Mouse (Mus musculus): ENCODE data around the gene Zfp36l2. TPM values are rescaled to one million over a fixed set of nuclear protein-coding genes. Genes with fewer than 3 reads are reported as not detected.

Gene Zfp36l2
- polyA plus RNA-seq, 1 experiment from 2014 or later: 4.8 TPM

DNA sequence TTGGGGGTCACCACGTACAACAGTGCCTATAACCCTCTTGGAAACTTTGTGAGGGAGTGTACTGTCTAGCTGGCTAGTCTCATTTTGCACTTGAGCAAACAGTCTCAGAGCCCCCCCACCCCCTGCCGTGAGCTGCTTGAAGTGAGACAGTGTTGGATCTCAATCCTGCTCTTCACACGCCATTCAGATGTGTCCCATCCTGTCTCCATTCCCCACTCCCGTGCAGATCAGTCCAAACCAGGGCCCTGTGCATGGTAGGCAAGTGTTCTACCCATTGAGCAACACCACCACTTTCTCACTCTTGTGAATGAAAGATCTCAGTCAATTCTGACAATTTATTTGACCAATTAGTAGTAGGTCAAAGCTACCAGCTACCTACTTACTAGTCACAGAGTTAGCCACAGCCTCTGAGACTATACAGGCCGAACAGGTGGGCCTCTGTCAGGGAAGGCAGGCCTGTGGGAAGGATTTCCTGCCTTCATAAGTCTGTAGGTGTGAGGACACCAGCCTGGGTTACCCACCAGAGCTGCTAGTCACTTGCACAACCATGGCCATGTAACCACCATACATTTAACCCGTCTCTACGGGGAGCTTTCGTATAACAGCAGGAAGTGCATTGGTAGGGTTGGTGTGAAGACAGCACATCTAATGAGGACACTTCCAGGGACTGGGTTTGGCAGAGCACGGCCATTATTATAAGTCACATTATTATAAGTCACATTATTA lies 21.4 kb downstream of the Zfp36l2 start:
- H3K9me3 ChIP-seq (replicated peaks): no peaks in the 10 kb centered on the region
- WGBS: 87% methylated on average over 9 of the region's 9 CpGs

DNA sequence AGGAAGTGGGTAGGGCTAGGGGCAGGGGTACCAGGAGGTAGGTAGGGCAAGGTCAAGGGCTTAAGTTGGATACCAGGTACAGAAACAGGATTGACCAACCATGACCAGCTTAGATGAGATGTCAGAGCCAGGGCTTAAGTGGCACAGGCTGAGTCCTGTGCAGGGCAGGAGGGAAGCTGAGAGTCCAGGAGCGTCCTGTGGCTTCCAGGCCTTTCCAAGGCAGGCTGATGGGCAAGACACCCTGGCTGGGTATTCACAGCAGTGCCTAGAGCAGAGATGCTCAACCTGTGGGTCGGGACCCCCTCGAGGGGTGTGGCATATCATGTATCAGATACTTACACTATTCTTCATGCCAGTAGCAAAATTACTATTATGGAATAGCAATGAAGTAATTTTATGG lies 22.0 kb downstream of the Zfp36l2 start:
- H3K4me2 ChIP-seq: no peak overlapping the region
- H3K27ac ChIP-seq (replicated peaks): no peak overlapping the region
- no peak for ATAC-seq (ENCODE audit: low FRiP score)
- H3K4me1 ChIP-seq: peaks cover 5% of the 10 kb centered on the region
- H3K9ac ChIP-seq (replicated peaks): no peak overlapping the region
- no peaks in the 10 kb centered on the region for H3K27me3 ChIP-seq (replicated peaks)
- no peak overlapping the region for H3K4me3 ChIP-seq (replicated peaks)
- 90% methylated on average over 3 of the region's 3 CpGs for WGBS
- no peaks in the 10 kb centered on the region for H3K36me3 ChIP-seq
- no peaks in the 10 kb centered on the region for H3K9me3 ChIP-seq (replicated peaks)

More for the DNA sequence above, 21.4 kb downstream of the Zfp36l2 start:
- no peak overlapping the region for H3K27ac ChIP-seq (replicated peaks)
- no peak overlapping the region for H3K4me3 ChIP-seq (replicated peaks)
- H3K4me2 ChIP-seq: no peak overlapping the region
- peaks cover 2% of the 10 kb centered on the region for H3K4me1 ChIP-seq
- no peaks in the 10 kb centered on the region for H3K36me3 ChIP-seq
- no peaks in the 10 kb centered on the region for H3K27me3 ChIP-seq (replicated peaks)
- no peak for ATAC-seq (ENCODE audit: low FRiP score)
- no peak overlapping the region for H3K9ac ChIP-seq (replicated peaks)

DNA sequence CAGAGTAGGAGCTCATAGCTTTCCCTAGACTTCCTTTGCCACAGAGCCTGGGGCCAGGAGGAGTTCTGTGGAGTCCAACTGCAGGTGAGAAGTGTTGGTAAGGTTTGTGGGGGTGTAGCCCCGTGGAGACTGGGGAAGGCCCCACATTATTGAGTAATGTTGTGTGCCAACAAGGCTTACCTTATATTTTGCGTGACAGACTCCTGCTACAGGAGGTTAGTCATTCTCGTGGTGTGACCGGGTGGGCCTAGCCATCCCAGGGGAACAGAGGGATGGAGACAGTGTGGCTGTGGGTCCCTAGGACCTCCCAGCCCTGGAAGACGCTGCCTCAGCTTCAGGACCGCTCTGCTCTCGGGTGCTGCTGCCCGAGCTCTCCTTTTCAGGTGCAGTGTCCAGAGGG lies 23.6 kb downstream of the Zfp36l2 start:
- 81% methylated on average over 8 of the region's 8 CpGs for WGBS
- no peak for ATAC-seq (ENCODE audit: low FRiP score)
- H3K27me3 ChIP-seq (replicated peaks): no peaks in the 10 kb centered on the region
- no peak overlapping the region for H3K9ac ChIP-seq (replicated peaks)
- H3K27ac ChIP-seq (replicated peaks): no peak overlapping the region
- H3K9me3 ChIP-seq (replicated peaks): no peaks in the 10 kb centered on the region
- H3K4me2 ChIP-seq: no peak overlapping the region
- no peaks in the 10 kb centered on the region for H3K36me3 ChIP-seq
- H3K4me3 ChIP-seq (replicated peaks): no peak overlapping the region
- H3K4me1 ChIP-seq: peaks cover 6% of the 10 kb centered on the region

DNA sequence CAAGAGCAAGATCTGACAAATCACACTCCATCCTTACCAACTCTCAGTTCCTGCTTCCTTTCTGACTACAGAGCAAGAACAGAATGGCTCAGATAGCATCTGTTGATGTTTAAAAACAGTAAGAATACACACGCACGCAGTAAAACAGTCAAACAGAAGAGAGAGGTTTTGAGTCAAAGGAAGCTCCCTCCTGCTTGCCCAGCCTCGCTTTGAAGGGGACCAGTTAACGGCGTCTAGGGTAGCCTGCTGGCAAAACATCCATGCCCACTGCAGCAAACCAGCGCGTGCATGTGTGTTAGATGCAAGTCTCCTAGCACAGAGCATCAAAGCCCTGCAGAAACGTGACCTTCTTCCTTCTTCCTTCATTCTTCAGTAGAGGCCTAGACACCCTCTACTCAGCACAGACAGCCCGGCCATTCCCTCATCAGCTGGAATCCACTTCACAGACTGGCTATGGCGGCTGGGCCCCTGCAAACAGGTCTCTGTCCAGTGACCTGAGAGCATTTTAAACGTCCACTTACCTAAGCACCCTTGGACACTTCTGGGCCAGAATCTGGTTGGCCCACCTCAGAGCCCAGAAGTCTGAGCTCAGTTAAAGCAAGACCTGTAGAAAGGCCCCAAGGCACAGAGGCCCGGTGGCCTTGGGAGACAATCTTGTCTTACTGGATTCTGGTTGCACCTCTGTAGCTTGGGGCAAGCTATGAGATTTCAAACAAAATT lies 24.5 kb downstream of the Zfp36l2 start:
- Histone ChIP-seq H3K27me3 (replicated peaks) (no peaks in the 10 kb centered on the region), H3K4me1 (peaks cover 10% of the 10 kb centered on the region), H3K36me3 (no peaks in the 10 kb centered on the region), H3K4me3 (replicated peaks) (no peak overlapping the region), H3K4me2 (no peak overlapping the region), H3K27ac (replicated peaks) (no peak overlapping the region), H3K9ac (replicated peaks) (no peak overlapping the region), H3K9me3 (replicated peaks) (no peaks in the 10 kb centered on the region)
- WGBS: 81% methylated on average over 12 of the region's 12 CpGs
- no peak for ATAC-seq (ENCODE audit: low FRiP score)

DNA sequence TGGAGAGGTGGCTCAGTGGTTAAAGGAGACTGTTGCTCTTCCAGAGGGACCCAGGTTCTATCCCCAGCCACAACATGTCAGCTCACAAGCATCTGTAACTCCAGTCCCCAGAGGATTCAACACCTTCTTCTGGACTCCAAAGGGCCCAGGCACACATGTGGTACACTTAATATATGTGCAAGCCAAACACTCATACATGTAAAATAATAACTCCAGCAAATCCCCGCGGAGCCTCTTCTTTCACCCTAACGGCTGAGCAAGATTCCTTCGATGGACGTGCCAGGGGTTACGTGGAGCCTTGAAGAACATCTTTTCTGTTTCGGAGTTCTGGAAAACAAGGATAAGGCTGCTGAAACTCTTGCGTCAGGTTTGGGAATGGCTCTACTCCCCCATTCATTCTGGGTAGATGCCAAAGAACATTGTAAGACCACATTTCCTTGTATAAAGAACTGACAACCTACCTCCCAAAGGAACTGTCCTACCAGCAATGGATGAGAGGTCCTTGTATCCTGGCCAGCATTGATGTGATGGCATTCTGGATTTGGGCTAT lies 25.5 kb downstream of the Zfp36l2 start:
- Histone ChIP-seq H3K4me1 (peaks cover 10% of the 10 kb centered on the region), H3K36me3 (no peaks in the 10 kb centered on the region), H3K9ac (replicated peaks) (no peak overlapping the region), H3K4me2 (no peak overlapping the region), H3K27me3 (replicated peaks) (peaks cover 8% of the 10 kb centered on the region), H3K4me3 (replicated peaks) (no peak overlapping the region), H3K27ac (replicated peaks) (0 out of 2 replicates have a peak overlapping the region, but pooled peaks have one; percentile 37), H3K9me3 (replicated peaks) (no peaks in the 10 kb centered on the region)
- WGBS: 87% methylated on average over 8 of the region's 8 CpGs
- no peak for ATAC-seq (ENCODE audit: low FRiP score)

DNA sequence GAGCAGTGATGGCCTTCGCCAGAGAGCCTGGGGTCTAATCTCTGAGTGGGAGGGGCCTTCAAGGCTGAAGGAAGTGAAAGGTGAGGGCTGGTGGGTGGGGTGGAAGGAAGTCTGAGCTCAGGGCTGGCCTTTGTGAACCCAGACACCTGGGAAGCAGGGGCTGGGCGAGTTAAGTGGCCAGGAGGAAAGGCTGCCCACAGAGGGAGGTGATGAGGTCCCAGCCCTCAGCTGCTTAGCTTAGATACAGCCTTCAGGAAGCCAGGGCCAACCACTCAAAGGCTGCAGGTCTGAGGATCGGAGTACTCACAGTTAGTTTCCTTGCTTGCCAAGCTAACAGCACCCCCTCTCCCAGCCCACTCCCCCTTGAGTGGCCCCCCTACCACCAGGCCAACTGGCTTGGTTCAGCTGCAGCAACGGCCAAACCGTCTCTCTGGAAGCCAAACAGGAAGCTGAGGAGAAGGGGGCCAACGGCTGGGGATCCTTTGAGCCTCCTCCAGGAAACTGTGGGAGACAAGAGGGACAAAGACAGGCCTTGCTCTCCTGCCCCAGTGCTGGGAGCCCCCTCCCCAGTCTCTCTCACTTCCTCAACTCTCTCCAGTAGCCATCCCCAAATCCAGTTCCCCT lies 26.4 kb downstream of the Zfp36l2 start:
- no peaks in the 10 kb centered on the region for H3K9me3 ChIP-seq (replicated peaks)
- 57% methylated on average over 6 of the region's 6 CpGs for WGBS

DNA sequence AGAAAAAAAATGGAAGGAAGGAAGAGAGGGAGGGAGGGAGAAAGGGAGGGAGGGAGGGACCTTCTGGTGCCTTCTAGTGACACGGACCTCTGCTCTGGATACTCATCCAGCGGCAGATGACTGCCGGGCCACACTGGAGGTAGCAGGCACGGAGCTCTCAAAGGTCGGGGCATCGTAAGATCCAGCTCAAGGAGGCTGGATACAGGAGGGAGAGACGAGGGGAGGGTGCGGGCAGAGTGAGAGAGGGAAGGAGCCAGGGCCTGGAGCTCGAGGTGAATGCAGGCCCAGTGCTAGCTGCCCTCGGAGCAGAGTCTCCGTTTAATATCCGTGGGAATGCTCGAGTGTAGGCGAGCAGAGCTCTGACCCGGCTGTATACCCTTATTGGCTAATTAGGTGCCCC lies 28.9 kb downstream of the Zfp36l2 start:
- H3K9ac ChIP-seq (replicated peaks): no peak overlapping the region
- no peak overlapping the region for H3K4me3 ChIP-seq (replicated peaks)
- no peaks in the 10 kb centered on the region for H3K36me3 ChIP-seq
- ATAC-seq (ENCODE audit: low FRiP score): no peak
- H3K27me3 ChIP-seq (replicated peaks): peaks cover 16% of the 10 kb centered on the region
- H3K27ac ChIP-seq (replicated peaks): no peak overlapping the region
- whole genome bisulfite sequencing: 57% methylated on average over 15 of the region's 15 CpGs
- H3K9me3 ChIP-seq (replicated peaks): no peaks in the 10 kb centered on the region
- peaks cover 13% of the 10 kb centered on the region for H3K4me1 ChIP-seq
- no peak overlapping the region for H3K4me2 ChIP-seq

More for the DNA sequence above, 26.4 kb downstream of the Zfp36l2 start:
- ATAC-seq (ENCODE audit: low FRiP score): peak; percentile 53; the same call in 1 of the 2 replicates
- Histone ChIP-seq H3K4me1 (peaks cover 11% of the 10 kb centered on the region), H3K36me3 (no peaks in the 10 kb centered on the region), H3K27ac (replicated peaks) (peak overlapping the region; percentile 37; the same call in 1 of the 2 replicates), H3K9ac (replicated peaks) (no peak overlapping the region), H3K4me2 (no peak overlapping the region), H3K27me3 (replicated peaks) (peaks cover 16% of the 10 kb centered on the region), H3K4me3 (replicated peaks) (no peak overlapping the region)

DNA sequence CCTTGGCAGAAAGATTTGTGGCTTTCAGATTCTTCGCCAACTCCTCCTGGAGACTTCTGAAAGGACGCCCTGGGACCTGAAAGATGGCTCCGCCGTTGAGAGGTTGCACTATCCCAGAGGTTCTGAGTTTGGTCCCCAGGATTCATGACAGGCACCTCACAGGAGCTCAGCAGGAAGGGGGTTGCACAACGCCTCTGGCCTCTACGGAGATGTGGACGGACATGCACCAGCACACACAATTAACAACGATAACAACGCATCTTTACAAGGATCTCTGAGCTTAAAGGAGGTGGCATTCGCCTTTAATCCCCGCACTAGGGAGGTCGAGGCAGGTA lies 29.3 kb downstream of the Zfp36l2 start:
- no peaks in the 10 kb centered on the region for H3K9me3 ChIP-seq (replicated peaks)

DNA sequence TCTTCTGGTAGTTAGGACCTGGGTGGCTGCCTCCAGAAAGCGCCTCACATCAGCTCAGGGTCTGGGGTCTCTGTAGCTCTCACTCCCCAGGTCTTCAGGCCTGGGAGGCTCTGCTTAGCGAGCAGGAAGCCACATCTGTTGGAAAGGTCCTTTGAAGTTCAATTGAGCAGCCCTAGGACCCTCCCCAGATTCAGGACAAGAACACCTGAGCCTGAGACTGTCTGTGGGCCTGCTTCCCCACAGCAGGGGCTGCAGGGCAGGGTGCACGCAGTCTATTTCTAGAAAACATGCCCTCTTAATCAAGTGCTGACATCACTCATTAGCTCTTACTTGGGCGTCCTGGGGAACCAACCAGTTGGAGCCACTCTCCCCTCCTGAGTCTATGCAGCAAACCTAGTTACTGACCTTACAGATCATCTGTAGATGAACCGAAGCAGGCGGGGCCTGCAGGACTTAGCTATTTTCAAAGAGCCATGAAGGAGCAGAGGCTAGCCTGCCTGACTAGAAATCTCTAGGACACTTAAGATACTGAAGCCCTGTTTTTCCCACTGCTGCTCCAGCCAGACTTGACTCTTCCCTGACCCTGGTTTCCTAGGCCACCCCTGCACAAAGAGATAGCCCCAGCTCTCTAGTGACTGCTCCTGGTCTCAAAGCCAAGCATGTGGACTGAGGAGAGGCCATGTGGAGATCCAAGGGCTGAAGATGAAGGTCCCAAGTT lies 29.8 kb downstream of the Zfp36l2 start:
- Histone ChIP-seq H3K27me3 (replicated peaks) (peaks cover 16% of the 10 kb centered on the region), H3K4me2 (no peak overlapping the region), H3K9me3 (replicated peaks) (no peaks in the 10 kb centered on the region), H3K9ac (replicated peaks) (no peak overlapping the region), H3K4me3 (replicated peaks) (no peak overlapping the region), H3K27ac (replicated peaks) (no peak overlapping the region), H3K36me3 (no peaks in the 10 kb centered on the region), H3K4me1 (peaks cover 13% of the 10 kb centered on the region)
- ATAC-seq (ENCODE audit: low FRiP score): no peak
- WGBS: 75% methylated on average over 6 of the region's 6 CpGs

More for the DNA sequence above, 29.3 kb downstream of the Zfp36l2 start:
- H3K4me2 ChIP-seq: no peak overlapping the region
- WGBS: 80% methylated on average over 12 of the region's 12 CpGs
- ATAC-seq (ENCODE audit: low FRiP score): no peak
- H3K4me3 ChIP-seq (replicated peaks): no peak overlapping the region
- H3K36me3 ChIP-seq: no peaks in the 10 kb centered on the region
- H3K4me1 ChIP-seq: peaks cover 13% of the 10 kb centered on the region
- H3K27ac ChIP-seq (replicated peaks): no peak overlapping the region
- H3K27me3 ChIP-seq (replicated peaks): peaks cover 16% of the 10 kb centered on the region
- no peak overlapping the region for H3K9ac ChIP-seq (replicated peaks)

DNA sequence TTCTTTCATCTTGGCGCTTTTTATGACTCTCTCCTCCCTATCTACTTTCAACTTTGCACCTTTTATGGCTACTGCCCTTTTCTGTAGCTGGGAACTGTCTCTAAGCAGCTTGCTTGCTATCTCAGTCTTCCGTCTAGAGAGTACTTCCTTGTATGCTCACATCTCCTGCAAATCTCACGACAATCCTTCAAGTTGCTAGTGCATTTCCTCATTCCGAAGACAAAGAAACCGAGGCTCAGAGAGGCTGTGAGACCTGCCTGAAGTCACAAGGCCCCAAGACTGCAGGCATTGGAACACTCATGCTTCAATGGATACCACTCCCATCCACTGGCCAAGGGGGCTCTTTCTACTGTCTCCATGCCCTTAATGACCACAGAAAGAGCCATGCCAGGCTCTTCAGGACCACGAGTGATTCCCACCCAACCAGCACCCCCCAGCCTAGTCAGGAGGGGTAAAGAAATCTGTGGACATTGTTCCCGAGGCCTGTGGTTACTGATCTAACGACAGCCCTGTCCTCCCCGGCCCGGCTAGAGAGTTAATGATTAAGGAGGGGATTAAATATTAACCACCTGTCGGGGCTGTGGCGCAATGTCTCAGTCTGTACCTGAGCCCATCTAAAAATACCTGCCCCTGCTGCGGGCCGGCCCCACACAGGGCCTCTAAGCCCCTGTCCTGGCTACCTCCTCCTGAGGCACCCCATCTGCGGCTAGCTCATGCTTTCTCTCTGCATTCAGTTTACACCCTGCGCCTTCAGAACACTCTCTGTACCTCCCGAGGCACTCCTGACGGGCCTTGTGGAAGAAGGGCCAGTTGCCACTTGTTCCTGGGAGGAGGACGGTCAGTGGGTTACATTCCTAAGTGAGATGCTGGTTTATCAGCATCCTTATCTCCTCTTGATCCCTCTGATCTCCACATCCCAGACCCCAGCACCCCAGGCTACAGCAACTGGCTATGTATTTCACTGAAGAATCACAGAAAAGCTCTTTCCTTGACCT lies 30.7 kb downstream of the Zfp36l2 start:
- no peaks in the 10 kb centered on the region for H3K36me3 ChIP-seq
- 30% methylated on average over 19 of the region's 19 CpGs for WGBS

More for the DNA sequence above, 30.7 kb downstream of the Zfp36l2 start:
- ATAC-seq (ENCODE audit: low FRiP score): no peak
- Histone ChIP-seq H3K9me3 (replicated peaks) (no peaks in the 10 kb centered on the region), H3K27me3 (replicated peaks) (peaks cover 16% of the 10 kb centered on the region), H3K4me3 (replicated peaks) (no peak overlapping the region), H3K9ac (replicated peaks) (no peak overlapping the region), H3K4me2 (no peak overlapping the region), H3K4me1 (peaks cover 13% of the 10 kb centered on the region), H3K27ac (replicated peaks) (no peak overlapping the region)
